Mouse (Mus musculus): ENCODE data around the gene Tjp3. TPM values are rescaled to one million over a fixed set of nuclear protein-coding genes. Genes with fewer than 3 reads are reported as not detected.

The Tjp3 gene
- polyA plus RNA-seq, 1 experiment, result 0.51 TPM

- H3K4me3 ChIP-seq (replicated peaks; ENCODE audit: insufficient read depth, low read depth, low read length), result no peak overlapping the region
- TF ChIP-seq POLR2A (IDR thresholded peaks at IDR 0.05; ENCODE audit: borderline replicate concordance, insufficient read depth, low read length), result no peak
- no peak for TF ChIP-seq CTCF (IDR thresholded peaks at IDR 0.05; ENCODE audit: borderline replicate concordance, insufficient read depth, low read depth, low read length)
- no peak overlapping the region for H3K27ac ChIP-seq (ENCODE audit: insufficient read depth, low read length)
- 71% methylated on average over 6 of the region's 6 CpGs for WGBS
- no peaks in the 10 kb centered on the region for H3K27me3 ChIP-seq (ENCODE audit: control insufficient read depth, insufficient read depth, low read length)
- H3K4me1 ChIP-seq (ENCODE audit: control insufficient read depth, insufficient read depth, low read length), result peaks cover 3% of the 10 kb centered on the region
- DNase-seq, result no peak
Observed at GRCm38 (mm10) chr10:81245166-81245565, 46.2 kb downstream of the Tjp3 start.

- peak; percentile 76 to 90 for DNase-seq
- Histone ChIP-seq H3K4me3 (replicated peaks; ENCODE audit: insufficient read depth, low read depth, low read length) (no peak overlapping the region), H3K27me3 (ENCODE audit: control insufficient read depth, insufficient read depth, low read length) (no peaks in the 10 kb centered on the region), H3K4me1 (ENCODE audit: control insufficient read depth, insufficient read depth, low read length) (peaks cover 3% of the 10 kb centered on the region), H3K27ac (ENCODE audit: insufficient read depth, low read length) (no peak overlapping the region)
- WGBS, result 7% methylated on average over 17 of the region's 17 CpGs
- TF ChIP-seq POLR2A (IDR thresholded peaks at IDR 0.05; ENCODE audit: borderline replicate concordance, insufficient read depth, low read length), result no peak
- peak; percentile 94 for TF ChIP-seq CTCF (IDR thresholded peaks at IDR 0.05; ENCODE audit: borderline replicate concordance, insufficient read depth, low read depth, low read length)
Observed at GRCm38 (mm10) chr10:81244595-81244994, 46.8 kb downstream of the Tjp3 start.

- no peak for DNase-seq
- Histone ChIP-seq H3K4me1 (ENCODE audit: control insufficient read depth, insufficient read depth, low read length) (peaks cover 3% of the 10 kb centered on the region), H3K27ac (ENCODE audit: insufficient read depth, low read length) (no peak overlapping the region), H3K27me3 (ENCODE audit: control insufficient read depth, insufficient read depth, low read length) (no peaks in the 10 kb centered on the region), H3K4me3 (replicated peaks; ENCODE audit: insufficient read depth, low read depth, low read length) (no peak overlapping the region)
- WGBS, result 75% methylated on average over 4 of the region's 4 CpGs
- no peak for TF ChIP-seq POLR2A (IDR thresholded peaks at IDR 0.05; ENCODE audit: borderline replicate concordance, insufficient read depth, low read length)
- no peak for TF ChIP-seq CTCF (IDR thresholded peaks at IDR 0.05; ENCODE audit: borderline replicate concordance, insufficient read depth, low read depth, low read length)
Observed at GRCm38 (mm10) chr10:81244146-81244545, 47.2 kb downstream of the Tjp3 start.

- no peak for DNase-seq
- H3K4me3 ChIP-seq (replicated peaks; ENCODE audit: insufficient read depth, low read depth, low read length), result no peak overlapping the region
- no peaks in the 10 kb centered on the region for H3K27me3 ChIP-seq (ENCODE audit: control insufficient read depth, insufficient read depth, low read length)
- 85% methylated on average over 16 of the region's 16 CpGs for WGBS
- H3K27ac ChIP-seq (ENCODE audit: insufficient read depth, low read length), result no peak overlapping the region
- TF ChIP-seq CTCF (IDR thresholded peaks at IDR 0.05; ENCODE audit: borderline replicate concordance, insufficient read depth, low read depth, low read length) (no peak), POLR2A (IDR thresholded peaks at IDR 0.05; ENCODE audit: borderline replicate concordance, insufficient read depth, low read length) (no peak)
- H3K4me1 ChIP-seq (ENCODE audit: control insufficient read depth, insufficient read depth, low read length), result peaks cover 3% of the 10 kb centered on the region
Observed at GRCm38 (mm10) chr10:81242021-81242420, 49.4 kb downstream of the Tjp3 start.

GRCm38 (mm10) chr10:81240876-81241275 is 50.5 kb downstream of the Tjp3 start:
- Histone ChIP-seq H3K27ac (ENCODE audit: insufficient read depth, low read length) (no peak overlapping the region), H3K4me3 (replicated peaks; ENCODE audit: insufficient read depth, low read depth, low read length) (no peak overlapping the region), H3K4me1 (ENCODE audit: control insufficient read depth, insufficient read depth, low read length) (peaks cover 3% of the 10 kb centered on the region), H3K27me3 (ENCODE audit: control insufficient read depth, insufficient read depth, low read length) (no peaks in the 10 kb centered on the region)
- 32% methylated on average over 13 of the region's 13 CpGs for WGBS
- DNase-seq, result peak in 1 of 2 experiments; percentile 67
- TF ChIP-seq POLR2A (IDR thresholded peaks at IDR 0.05; ENCODE audit: borderline replicate concordance, insufficient read depth, low read length) (no peak), CTCF (IDR thresholded peaks at IDR 0.05; ENCODE audit: borderline replicate concordance, insufficient read depth, low read depth, low read length) (peak; percentile 61; the same call in 1 of the 2 replicates)

GRCm38 (mm10) chr10:81238618-81239017 is 52.8 kb downstream of the Tjp3 start:
- DNase-seq, result no peak
- no peak for TF ChIP-seq POLR2A (IDR thresholded peaks at IDR 0.05; ENCODE audit: borderline replicate concordance, insufficient read depth, low read length)
- TF ChIP-seq CTCF (IDR thresholded peaks at IDR 0.05; ENCODE audit: borderline replicate concordance, insufficient read depth, low read depth, low read length), result no peak
- H3K27ac ChIP-seq (ENCODE audit: insufficient read depth, low read length), result no peak overlapping the region
- no peak overlapping the region for H3K4me3 ChIP-seq (replicated peaks; ENCODE audit: insufficient read depth, low read depth, low read length)
- 56% methylated on average over 2 of the region's 2 CpGs for WGBS
- no peaks in the 10 kb centered on the region for H3K4me1 ChIP-seq (ENCODE audit: control insufficient read depth, insufficient read depth, low read length)
- H3K27me3 ChIP-seq (ENCODE audit: control insufficient read depth, insufficient read depth, low read length), result no peaks in the 10 kb centered on the region

GRCm38 (mm10) chr10:81236471-81237268 is 54.7 kb downstream of the Tjp3 start:
- Histone ChIP-seq H3K27me3 (ENCODE audit: control insufficient read depth, insufficient read depth, low read length) (no peaks in the 10 kb centered on the region), H3K4me3 (replicated peaks; ENCODE audit: insufficient read depth, low read depth, low read length) (no peak overlapping the region), H3K27ac (ENCODE audit: insufficient read depth, low read length) (no peak overlapping the region), H3K4me1 (ENCODE audit: control insufficient read depth, insufficient read depth, low read length) (peaks cover 6% of the 10 kb centered on the region; the same call in 1 of the 2 replicates)
- 86% methylated on average over 12 of the region's 12 CpGs for WGBS
- DNase-seq, result no peak
- TF ChIP-seq POLR2A (IDR thresholded peaks at IDR 0.05; ENCODE audit: borderline replicate concordance, insufficient read depth, low read length), result no peak

- 56% methylated on average over 6 of the region's 6 CpGs for WGBS
- Histone ChIP-seq H3K27ac (ENCODE audit: insufficient read depth, low read length) (no peak overlapping the region), H3K27me3 (ENCODE audit: control insufficient read depth, insufficient read depth, low read length) (no peaks in the 10 kb centered on the region), H3K4me1 (ENCODE audit: control insufficient read depth, insufficient read depth, low read length) (peaks cover 15% of the 10 kb centered on the region; the same call in 1 of the 2 replicates), H3K4me3 (replicated peaks; ENCODE audit: insufficient read depth, low read depth, low read length) (no peak overlapping the region)
- no peak for DNase-seq
- TF ChIP-seq POLR2A (IDR thresholded peaks at IDR 0.05; ENCODE audit: borderline replicate concordance, insufficient read depth, low read length), result no peak
- TF ChIP-seq CTCF (IDR thresholded peaks at IDR 0.05; ENCODE audit: borderline replicate concordance, insufficient read depth, low read depth, low read length), result no peak
Observed at GRCm38 (mm10) chr10:81234206-81234605, 57.2 kb downstream of the Tjp3 start.

All from cerebellum, adult 2 months (tissue).